Mouse (Mus musculus) Muller cell, postnatal 12 days (primary cell): ENCODE data around the gene Tmc8.

Experiments used
- DNase-seq: peaks from one replicate; pipeline ENCODE4 v3.0.0-alpha.2; 2015; ENCODE audit errors: inconsistent ontology term

Gene Tmc8

DNA sequence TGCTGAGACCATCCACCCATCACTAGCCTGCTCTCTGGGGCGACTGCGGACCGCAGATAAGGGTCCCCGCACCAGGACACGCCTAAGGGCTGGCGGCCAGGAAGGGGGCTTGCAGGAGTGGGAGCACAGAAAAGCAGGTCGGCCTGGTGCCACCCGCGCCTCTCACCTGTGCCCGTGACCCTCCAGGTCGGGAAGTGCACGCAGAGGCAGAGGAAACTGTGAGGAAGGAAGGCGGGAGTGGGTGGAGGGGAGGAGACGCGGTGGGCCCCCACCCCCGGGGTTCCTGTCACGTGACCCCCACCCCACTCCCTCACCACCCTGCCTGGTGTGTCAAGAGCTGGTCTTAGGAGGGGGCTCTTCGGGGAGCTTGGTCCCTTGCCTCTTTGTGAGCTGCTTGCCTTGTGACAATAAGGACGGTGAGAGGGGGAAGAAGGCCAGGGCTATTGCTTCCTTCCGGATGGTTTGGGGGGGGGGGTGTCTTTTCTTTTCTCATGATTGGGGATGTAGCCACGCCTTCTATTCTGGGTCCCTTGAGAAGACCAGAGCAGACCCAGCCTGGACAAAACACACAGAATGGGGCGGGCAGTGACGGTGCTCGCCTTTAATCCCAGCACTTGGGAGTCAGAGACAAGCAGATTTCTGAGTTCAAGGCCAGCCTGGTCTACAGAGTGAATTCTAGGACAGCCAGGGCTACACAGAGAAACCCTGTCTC lies at the start of gene Tmc8, which contains the start of gene Tmc6:
TSS of gene Tmc8 (plus strand) at position 84 of the 712 bp plus-strand sequence.
TSS of gene Tmc6 (minus strand) at position 206 of the 712 bp plus-strand sequence.
- DNase-seq = no peak

DNA sequence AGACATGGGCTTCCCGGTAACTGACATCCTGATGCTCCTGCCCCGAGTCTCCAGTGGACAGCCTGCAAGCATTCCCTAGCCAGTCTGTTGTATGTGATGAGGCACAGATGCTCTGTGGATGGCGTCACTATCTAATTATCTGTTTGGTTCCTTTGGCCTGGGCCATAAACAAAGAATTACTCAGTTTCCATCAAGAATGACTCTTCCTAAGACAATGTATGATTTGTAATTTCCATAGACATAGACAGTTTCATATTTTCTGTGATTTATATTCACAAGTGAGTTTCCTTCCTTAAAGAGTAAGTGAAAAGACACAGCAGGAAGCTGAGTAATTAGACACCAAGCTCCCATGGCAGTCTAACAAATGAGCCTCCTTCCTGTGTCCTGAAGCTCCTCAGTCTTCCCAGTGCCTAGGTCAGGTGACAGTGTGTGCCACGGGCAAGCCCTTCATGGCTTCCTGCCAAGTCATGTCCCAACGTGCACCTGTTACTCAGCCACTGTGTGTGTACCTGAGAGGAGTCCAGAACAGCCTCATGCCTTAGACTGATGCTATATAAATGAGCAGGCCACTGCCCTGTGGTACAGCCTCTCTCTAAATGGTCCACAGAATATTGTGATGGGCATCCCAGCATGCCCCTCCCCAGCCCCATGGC lies 45.7 kb upstream of the Tmc8 start:
- DNase-seq = peak; percentile 39

DNA sequence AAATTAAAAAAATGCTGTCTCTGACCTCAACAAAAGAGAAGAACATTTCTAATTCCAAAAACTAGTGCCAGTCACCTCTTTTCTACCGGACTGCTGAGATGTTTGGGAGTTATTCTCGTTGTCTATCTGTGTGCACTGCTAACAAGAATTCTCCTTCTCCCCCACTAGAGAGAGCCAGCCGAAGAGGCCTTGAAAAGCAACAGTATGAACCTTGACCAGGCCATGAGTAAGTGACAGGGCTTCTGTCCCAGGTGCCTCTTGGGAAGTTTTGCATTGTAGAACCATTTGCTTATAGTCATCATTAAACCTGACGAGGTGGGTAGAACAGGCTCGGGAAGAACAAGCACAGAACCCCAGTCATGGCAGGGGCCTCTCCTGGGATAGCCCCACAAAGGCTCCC lies 43.8 kb upstream of the Tmc8 start:
- DNase-seq = no peak

DNA sequence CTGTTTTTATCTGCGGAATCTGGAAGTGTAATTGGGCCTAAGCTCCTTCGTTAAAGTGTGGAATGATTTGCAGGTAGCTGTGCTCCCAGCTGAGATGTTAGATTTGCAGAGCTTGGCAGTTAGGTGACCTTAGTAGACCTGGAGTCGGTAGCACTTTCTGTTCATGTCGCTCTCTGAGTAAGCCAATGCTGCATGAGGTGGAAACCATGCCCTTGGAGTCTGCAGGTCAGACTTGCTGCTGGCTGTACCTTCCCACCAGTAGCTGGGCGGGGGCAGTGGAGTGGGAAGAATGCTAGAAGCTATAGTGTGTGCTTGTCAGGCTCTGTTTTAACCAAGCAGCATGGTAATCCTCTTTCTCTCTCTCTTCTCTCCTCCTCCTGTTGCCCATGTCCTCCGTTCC lies 40.7 kb upstream of the Tmc8 start:
- no peak for DNase-seq

DNA sequence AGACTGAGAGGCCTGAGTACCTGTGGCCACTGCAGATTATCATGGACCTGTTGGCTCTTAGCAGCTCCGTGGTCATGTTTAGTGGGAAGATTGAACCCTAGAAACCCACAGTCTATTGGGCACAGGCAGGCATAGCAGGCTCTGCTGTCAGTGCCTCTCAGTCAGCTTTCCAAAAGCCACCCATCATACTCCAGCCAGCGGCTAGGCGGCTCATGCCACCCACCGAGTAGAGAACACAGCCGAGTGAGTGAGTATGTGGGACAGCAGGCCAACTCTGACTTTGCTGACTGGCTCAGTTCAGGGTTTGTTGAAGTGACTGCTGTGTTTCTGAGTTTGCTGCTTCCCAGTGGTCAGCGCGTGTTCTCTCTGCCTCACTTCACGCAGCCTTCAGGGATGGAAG lies 39.6 kb upstream of the Tmc8 start:
- peak; percentile 16 for DNase-seq

DNA sequence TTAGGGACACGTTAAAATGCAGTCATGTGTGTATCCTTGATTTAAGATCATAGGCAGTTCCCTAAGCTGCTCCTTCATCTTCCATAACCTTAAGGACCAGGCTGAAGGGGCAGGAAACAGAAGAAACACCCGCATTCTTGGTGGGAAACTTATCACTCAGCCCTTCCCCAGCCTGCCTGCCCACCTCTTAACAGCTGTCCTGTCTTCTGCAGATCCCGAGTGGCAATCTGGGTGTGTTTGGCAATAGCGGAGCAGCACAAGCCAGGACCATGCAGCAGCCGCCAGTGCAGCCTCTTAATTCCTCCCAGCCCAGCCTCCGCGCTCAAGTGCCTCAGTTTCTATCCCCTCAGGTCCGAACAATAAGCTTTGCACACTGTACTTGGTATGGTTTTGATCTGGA lies 39.2 kb upstream of the Tmc8 start:
- no peak for DNase-seq

DNA sequence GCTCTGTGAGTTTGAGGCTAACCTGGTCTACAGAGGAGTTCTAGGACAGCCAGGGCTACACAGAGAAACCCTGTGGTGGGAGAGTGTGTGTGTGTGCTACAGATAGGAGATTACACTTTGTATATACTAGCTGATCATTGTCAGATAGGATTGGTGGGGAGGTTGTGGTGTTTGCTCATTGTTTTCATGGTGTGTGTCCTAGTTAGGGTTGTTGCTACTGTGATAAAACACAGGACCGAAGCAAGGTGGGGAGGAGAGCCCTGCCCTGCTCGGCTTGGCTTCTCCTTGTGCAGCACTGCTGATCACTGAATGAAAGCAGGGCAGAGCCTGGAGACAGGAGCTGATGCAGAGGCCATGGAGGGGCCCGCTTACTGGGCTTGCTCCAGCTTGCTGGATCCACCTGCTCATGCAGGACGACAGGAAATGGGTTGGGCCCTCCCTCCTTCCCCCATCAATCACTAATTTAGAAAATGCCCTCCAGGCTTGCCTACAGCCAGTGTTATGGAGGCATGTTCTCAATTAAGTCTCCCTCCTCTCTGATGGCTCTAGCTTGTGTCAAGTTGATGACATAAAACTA lies 38.3 kb upstream of the Tmc8 start:
- DNase-seq = no peak

DNA sequence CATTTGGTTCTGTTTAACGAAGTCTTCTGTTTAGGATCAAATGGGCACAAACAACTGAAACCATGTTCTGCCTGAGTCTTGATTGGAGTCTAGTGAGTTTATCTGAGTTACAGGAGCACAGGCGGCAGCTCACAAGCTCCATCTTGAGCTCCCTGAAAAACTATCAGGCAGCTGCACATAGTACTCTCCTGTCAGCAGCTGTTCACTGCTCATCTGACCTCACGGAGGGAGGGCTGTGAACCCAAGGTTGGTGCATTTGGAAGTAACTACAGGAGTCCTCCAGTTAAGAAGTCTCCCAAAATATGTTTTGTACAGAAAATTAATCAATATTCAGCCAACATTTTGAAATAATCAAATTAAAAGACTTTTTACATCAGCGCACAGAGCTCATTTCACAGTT lies 33.2 kb upstream of the Tmc8 start:
- no peak for DNase-seq

DNA sequence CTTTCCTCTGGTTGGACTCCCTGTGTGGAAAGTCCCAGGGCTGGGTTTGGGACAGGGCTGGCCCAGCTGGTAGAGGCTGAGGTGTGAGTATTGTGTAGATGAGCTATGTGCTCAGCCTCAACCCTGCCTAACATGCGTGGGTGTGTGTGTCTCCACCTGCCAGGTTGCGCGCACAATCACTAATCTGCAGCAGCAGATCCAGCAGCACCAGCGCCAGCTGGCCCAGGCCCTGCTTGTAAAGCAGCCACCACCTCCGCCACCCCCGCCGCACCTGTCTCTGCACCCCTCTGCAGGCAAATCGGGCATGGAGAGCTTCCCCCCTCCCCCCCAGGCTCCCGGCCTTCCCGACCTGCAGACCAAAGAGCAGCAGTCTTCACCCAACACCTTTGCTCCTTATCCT lies 32.5 kb upstream of the Tmc8 start:
- DNase-seq = no peak

DNA sequence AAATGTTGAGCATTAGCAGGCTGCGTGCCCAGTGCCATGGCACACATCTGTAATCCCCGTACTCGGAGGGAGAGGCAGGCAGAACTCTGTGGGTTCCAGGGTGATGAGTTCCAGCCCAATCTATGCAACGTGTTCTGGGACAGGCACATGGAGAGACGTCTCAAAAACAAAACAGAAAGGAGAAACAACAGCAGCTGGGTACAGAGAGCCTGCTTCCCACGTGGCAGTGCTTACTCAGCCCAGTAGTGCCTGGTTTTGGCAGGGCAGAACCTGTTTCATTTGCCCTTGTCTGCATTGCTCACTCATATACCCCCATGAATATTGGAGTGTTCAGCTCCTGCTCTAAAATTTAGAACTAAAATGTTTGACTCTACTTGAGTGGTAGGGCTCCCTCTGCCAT lies 30.3 kb upstream of the Tmc8 start:
- no peak for DNase-seq

DNA sequence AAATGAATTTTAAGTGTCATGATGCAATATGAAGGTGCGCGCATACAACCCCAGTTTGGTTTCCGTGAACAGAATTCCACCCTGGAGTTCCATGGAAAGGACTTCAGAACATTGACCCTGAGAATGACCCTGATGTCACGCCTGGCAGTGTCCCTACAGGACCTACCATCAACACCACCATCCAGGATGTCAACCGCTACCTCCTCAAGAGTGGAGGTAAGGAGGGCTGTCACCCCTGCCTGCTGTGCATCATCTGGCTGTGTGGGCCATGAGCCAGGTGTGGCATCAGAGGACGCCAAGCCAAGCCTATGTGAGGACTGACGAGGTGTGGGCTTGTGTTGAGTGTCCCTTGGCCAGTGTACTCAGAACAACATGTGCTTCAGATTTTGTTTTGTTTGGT lies 26.0 kb upstream of the Tmc8 start:
- no peak for DNase-seq

DNA sequence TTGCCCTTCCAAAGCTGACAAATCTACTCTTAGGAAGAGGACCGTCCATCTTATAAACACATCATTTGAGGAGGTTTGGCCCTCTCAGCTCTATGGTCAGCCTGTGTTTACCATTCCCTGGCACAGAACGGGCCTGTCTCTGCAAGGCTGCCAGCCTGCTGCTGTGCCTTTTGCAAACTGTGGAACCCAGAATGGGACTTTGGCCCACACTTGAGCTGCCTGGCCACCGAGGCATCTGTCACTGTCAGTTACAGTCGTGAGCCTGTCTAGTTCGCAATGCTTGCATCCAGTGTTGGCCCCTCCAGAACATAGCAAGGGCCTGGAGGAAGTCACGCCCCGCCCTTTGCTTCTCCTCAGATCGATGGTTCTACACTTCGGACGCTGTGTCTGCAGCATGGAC lies 22.6 kb upstream of the Tmc8 start:
- DNase-seq = no peak

DNA sequence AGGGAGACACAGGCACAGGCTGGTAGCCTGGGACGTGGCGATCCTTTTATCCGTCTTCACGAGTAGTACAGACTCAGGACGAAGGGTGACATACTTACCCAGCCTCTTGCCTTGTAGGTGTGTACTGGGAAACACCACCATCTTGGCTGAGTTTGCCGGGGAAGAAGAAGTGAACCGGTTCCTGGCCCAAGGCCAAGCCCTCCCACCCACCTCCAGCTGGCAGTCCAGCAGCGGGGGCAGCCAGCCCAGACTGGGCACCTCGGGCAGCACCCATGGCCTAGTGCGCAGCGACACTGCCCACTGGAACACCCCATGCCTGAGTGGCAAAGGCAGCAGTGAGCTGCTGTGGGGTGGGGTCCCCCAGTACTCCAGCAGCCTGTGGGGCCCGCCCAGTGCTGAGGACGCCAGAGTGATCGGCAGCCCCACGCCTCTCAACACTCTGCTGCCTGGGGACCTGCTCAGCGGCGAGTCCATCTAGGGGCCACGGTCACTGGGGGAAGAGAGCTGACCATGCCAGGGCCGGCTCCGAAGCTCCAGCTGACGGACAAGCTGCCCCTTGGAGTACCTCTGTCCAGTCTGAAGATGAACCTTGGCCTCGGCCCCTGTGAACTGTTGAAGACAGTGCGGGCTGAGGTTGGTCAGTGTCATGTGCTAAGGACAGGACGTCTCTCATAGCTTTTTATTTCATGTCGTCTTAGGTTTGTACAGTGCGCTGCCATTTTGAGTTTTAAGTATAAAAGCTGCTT lies 21.3 kb upstream of the Tmc8 start:
- DNase-seq = no peak

DNA sequence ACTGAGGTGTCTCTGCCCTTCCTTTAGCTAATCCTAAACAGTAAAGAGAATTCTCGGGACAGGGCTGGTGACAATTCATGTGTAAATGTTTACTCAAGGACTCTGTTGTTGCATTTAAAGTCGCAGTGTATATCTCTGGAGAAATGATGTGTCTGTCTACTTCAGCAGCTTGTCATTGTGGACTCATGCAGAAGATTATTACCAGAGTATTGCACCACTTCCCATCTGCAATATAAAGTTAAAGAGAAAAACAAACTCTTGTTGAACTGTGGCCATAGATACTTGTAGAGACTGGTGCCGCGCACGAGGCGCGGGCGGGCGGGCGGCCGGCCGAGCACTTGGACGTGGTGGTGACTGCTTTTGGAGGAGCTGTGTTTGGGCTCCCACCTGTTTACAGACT lies 20.1 kb upstream of the Tmc8 start:
- no peak for DNase-seq

DNA sequence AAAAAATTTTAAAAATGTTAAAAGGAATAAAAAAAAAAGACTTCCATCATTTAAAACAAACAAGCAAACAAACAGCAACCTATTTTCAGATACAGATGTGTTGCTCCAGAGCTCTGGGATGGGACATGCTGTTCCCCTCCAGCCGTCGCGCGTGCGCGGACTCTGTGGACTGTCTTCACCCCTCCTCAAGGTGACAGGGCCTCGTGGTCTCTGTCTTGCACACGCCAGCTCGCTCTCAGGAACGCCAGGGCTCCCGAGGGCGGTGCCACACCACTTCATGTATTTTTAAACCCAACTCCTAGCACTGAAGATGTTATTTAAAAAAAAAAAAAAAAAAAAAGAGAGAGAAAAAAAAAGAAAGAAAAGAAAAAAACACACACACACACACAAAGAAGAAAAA lies 19.6 kb upstream of the Tmc8 start:
- no peak for DNase-seq

DNA sequence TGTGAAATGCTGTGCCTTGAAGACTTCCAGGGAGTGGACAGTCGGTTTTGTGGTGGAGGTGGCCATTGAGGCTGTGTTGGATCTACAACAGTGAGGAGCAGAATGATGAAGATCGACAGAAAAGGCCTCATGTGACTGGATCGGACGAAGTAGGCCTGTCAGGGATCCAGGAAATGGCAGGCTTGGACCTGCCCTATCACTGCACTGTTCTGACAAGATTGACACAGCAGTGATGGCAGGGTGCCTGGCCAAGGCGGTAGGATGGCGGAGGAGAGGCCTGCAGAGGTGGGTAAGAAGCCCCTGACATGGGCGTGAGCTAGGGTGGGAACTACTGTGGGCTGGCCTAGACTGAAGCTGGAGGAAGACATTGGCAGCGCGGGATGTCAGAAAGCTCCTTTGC lies 17.6 kb upstream of the Tmc8 start:
- DNase-seq = no peak

DNA sequence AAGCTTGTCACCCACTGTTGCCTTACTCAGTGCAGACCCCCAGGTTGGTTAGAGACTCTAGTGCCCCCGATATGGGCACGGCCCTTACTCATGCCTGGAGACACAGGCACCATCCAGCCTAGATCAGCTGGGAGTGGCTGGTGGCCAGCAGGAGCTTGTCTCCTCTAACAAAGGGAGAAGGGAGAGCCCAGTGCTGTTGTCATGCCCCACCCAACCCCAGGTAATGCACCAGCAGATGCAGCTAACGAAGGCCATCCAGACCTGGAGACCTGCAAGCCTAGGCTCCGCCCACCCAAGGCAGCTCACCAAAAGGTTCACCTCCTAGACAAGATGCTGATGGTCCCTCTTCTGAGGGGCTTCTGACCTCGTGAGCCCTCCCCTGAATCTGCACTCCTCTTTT lies 16.5 kb upstream of the Tmc8 start:
- DNase-seq = no peak

DNA sequence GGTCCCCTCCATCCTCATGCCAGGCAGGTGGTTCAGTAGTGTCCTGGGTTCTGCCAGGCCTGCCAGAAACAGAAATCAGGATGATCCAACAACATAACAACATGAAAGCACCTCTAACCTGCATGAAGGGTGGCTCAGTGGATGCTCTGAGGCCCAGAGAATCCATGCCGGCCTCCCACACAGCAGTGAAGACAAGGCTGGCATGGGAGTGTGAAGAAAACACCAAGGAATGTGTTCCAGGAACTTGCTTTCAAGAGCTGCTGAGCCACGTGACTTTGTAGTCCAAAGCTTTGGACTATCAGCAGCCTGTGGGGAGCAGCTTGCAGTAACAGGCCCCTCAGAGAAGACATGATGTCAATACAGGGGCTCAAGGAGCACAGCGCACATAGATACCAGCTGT lies 15.6 kb upstream of the Tmc8 start:
- DNase-seq = no peak

DNA sequence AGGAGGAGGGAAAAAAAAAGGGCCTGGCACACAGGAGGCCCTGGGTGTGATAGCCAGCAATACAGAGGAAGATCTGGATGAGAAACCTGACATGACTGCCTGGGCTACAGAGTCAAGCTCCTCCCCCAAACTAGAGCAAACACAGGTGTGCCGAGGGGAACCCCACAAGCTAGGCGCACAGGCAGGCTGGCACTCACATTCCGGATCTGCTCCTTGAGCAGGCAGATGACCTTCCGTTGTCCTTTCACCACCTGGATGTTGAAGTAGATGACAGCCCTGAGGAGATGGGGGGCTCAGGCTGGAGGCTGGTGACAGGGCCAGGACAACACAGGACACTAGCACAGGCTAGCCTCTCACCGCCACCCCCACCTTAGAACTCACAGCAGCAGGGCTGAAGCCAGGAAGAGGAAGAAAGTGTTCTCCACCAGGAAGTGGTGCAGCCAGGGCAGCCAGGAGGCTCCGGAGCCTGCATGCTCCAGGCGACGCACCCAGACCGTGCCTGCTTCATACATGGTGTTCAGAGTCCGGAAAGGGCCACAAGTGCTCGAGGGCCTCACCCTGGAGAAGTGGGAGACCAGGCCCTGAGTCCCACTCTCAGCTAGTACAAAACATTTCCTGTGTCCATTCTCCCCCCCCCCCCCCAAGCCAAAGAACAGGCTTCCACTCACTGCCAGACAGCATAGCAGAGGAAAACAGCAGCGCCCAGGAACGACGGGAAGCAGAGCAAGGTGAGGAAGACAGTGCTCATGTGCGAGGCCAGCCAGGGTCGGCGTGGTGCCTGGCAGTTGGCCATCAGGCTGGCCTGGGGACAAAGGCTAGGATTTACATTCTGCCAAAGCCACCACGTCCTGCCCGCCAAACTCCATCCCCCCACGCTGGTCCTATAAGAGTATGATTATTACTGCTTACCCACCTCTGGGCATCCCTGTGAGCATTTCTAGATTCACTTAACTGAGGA lies 12.9 kb upstream of the Tmc8 start:
- DNase-seq = no peak

DNA sequence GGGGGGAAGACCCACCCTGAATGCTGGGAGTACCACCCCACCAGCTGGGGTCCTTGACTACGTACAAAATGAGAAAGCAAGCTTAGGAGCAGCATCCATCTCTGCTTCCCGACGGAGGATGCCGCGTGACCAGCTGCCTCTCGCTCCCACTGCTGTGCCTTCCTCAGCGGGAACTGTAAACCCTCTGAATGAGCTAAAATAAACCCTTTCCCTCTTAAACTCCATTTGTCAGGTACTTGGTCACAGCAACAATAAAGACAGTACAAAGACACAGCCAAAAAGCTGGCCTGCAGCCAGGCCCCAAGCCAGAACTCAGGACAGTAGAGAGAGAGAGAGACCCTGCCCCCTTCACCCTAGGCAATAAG lies 12.2 kb upstream of the Tmc8 start:
- no peak for DNase-seq

DNA sequence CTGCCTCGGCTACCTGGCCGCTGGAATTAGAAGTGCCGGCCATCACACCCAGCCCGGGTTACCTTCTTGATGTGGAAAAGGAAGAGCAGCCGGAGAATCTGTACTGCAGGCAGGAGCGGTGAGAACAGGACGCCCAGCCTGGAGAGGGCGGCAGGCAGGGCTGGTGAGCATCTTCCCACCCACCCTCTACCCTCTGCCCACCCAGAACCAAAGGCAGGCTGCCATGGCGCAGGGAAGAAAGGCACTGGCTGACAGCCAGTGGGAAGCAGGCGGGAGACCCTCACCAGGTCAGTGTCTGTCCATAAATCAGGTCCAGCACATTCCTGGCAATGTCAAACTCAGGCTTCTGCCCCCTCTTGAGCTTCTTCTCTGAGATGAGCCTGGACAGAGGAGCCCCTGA lies 11.5 kb upstream of the Tmc8 start:
- no peak for DNase-seq

DNA sequence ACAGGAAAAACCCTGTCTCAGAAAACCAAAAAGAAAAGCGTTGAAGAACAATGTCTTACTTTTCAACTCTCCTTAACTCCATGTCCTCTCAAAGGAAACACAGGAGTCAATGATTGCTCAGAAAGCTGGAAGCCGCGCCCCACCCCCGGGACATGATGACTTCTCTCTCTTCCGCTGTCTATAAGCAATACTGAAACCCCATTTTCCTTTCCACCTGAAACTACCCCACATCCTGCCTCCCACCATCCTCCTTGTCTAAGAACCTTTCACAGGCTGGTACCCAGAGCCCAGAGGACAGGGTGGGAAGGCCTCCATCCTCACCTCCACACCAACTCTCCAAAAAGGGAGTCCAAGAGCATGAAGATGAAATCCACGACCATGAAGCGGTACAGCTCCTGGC lies 9.5 kb upstream of the Tmc8 start:
- no peak for DNase-seq
